Mouse (Mus musculus) embryo, embryonic 11.5 days (tissue): Measurements from ENCODE around the gene Lalba.
"Not testable (repeated sequence)": the region's sequence is repeated elsewhere in the genome, so short reads cannot be mapped to it uniquely, and the experiment has no call there.

ENCODE experiments used
- DNase-seq: peaks from one replicate; pipeline ENCODE4 v3.0.0-alpha.2; 2012; ENCODE audit warnings: low read depth, low spot score

The Lalba gene

DNA sequence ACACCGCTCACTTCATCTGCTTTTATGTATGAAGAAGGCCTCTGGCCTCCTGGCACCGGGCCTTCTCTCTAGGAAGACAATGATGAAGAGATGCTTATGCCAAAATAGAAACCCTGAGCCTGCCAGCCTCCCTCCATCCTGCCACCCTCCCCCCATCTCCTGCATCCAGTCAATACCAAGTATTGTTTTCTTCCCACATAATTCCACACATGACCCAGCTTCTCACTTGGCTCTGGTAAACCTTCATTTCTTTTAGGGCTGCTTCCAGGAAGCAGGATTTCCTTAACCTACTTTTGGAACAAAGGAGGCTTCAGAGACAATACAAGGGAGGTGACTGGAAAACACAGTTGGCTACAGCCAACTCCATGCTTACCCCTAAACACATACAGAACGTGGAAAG is at the start of gene Lalba:
Gene Lalba, minus strand, starts transcription at position 21 of the 400 bp plus-strand sequence.
- no peak for DNase-seq

DNA sequence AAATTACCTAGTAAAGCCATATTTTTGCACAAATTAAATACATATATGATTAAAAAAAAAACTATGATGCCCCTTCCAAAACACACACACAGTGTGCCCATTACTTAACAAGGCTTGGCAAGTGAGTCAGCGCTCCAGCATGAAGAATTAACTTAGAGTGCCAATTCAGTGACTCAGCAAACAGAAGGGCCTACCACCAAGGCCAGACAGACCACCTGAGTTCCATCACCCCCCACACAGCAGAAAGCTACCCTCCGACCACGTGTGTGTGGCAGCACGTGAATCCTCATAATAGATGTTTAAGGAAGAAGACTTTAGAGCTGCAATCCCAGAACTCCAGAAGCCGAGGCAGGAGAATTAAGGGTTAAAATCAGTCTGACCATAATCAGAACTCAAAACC is 49.8 kb upstream of the Lalba start:
- no peak for DNase-seq

DNA sequence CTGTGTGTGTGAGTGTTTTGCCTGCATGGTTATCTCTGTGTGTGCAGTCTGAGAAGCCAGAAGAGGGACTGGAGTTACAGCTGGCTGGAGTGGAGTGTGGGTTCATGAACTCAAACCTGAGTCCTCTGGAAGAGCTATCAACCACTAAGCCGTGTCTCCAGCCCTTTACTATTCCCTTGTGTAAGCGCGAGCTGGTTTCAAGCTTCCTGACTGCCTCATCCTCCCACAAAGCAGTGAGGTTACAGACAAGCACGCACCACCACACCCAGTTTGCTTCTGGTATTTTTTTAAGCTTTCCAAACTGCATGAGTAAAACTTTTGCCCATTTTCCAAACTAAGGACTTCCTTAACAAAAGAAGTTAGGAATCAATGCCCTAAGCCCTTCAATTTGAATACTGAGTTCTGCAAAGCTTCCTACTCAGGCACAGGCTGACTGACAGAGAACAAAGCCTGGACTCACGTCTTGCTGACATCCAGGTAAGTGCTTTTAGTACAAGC is 45.6 kb upstream of the Lalba start:
- no peak for DNase-seq

DNA sequence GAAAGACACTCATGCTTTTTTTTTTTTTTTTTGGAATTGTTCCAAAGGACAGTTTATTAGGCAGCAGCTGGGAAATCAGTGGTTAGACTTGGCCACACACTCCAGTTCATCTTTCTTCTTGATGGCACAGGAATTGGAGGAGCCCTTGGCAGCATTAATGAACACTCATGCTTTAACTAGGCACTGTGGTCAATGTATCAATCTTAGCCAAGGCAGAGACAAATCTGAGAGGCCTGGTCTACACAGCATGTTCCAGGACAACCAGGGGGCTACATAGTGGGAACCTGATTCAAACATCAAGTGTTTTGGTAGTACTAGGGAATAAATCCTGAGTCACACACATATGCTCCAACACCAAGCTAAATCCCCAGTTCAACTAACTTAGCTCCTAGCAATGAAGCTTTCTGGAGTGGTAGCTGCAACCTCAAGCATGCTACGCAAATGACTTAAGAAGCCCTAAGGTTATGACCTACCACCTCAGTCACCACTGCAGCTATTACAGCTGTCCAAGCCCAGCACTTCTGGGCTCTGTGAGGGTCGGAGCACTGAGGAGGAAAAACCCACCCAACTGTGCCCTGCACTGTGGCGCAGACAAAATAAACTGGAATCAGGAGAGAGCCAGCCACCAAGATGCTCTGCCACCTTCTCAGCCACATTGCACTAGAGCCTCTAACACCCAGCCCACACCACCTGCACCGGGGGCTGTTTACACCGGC is 44.7 kb upstream of the Lalba start:
- no peak for DNase-seq

DNA sequence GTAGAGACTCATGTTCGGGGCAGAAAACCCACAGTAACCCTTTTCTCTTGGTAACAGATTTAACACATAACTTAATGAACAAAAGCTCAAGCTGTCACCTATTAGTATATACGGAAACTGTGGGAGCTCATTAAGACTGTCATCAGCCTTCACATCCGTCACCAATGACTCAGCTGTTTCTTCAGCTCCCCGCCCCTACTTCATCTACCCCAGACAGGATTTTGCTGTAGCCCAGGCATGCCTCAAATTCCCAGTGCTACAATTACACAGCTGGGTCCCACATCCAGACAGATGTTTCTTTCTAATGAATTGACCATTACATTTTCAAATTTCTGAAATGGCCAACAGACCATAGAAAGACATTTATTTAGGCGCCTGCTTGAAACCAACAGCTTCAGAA is 43.5 kb upstream of the Lalba start:
- no peak for DNase-seq

DNA sequence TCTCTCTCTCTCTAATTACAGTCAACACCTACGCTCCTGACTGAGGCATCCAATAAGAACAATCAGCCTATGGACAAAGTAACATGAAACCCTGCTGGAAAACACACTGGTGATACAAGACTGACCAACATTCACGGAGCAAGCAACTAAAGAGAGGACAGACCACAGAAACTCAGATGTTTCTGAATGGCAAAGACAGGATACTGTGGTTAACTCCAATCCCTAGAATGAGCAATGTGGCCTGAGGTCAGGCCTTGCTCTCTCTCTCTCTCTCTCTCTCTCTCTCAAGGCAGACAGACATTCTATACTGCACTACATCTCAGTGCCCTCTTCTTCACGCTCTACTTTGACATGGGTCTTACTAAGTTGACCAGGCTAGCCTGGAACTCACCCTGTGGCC is 38.7 kb upstream of the Lalba start:
- DNase-seq, result no peak

DNA sequence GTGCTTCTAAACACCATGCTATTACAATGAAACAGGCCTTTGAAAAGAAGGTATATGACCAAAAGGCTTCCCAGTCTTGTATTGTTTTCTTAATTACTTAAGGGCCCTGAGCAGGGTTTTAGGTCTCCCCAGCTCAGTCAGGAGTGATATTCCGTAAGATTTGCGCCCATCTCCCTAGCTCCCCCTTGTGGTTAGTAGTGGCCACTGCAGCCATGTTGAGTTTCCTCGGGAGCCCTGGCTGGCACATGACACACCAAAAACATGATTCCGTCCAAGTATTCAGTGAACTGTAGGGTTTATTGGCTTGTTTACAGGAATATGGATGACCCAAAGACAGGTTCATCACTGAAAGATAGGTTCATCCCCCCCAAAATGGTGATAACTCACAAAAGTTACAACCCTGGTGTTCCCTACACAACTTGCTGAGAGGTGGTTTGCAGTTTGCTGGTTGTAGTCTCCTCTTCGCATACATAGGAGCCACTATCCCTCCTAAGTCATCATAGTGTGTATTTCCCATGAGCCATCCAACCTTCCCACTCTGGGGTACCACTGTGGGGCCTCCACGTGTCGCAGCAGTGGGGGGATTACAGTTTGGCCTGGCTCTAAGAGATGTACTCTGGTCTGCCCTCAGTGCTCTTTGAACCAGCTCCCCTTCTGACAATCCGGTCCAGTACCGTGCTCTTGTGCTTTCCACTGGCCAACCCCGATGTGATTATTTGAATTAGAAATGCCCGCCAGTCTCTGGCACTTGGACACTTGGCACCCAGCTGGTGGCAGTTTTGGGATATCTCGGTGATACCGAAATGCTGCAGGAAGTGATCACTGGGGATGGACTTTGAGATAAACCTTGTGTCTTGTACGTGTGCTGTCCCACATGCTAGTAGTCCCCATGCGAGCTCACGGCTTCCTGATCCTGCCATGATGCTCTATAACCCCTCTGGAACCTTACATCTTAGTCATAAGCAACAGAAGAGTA is 35.1 kb upstream of the Lalba start:
- no peak for DNase-seq

DNA sequence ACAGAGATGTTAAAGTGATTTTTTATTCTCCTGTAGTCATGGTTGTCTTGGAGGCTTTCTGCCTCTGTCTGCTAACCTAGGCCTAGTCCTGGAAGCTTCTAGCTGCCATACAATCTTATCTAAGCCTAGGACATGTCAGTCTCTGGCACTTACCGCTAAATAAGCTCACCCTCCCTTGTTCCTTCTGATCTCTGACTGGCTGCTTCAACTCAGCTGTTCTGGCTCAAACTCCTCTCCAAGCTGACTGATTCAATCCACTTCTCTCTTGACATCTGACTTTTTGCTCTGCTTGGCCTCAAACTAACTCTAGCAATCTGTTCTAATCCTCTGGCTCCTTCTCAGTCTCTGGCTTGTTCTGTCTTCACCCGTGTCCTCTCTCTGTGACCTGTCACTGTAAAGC is 32.3 kb upstream of the Lalba start:
- not testable (repeated sequence) for DNase-seq

DNA sequence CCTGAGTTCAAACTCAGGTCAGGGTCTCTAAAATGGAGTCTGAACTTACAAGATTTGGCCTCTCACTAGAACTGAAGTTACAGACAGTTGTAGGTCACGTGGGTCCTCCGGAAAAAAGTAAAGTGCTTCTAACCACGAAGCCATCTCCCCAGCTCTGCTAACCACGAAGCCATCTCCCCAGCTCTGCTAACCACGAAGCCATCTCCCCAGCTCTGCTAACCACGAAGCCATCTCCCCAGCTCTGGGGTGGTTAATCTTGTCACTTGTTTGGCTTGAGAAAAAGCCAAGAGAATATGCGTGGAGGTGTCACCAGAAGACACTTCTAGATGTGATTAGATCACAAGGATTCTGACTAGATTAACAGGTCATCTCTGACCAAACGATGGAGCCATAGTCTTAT is 31.6 kb upstream of the Lalba start:
- DNase-seq, result no peak

DNA sequence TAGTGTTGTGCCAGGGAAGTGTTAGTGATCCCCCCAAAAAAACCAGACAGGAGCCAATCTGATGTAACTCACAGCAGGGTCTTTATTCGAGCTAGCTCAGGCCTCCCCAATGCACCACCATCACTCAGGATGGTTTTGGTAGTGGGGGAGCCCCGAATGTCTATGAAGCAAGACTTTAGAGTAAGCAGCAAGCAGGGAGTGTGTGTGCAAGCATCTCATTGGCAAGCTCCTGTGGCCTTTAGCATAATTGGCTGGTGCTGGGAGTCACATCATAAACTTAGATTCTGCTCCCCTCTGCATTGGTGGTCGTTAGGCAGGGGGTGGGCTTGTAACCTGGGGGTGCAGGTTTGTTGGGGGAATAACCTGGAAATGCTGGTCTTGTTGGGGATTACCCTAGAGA is 31.2 kb upstream of the Lalba start:
- not testable (repeated sequence) for DNase-seq

DNA sequence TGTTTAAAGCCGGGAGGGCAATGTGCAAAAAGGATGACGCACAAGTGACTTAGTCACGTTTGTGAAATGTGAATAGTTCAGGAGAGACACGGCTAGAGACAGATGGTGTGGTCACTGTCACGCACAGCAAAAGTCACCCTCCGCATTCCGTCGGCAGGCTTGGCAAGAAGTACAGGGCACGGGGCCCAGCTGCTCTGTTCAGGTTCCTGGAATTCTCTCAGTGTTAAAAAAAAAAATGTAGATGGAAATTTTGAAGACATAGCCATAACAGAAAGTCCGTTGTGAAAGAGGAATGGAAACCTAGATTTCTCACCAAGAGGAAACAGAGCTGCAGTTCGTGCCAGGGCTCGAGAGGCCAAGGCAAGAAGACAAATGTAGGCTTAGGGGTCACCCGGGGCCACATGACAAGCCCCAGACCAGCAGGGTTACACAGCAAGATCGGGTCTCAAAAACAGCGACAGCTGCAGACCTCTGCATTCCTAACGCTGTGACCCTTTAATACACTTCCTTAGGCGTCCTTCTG is 30.3 kb upstream of the Lalba start:
- no peak for DNase-seq

DNA sequence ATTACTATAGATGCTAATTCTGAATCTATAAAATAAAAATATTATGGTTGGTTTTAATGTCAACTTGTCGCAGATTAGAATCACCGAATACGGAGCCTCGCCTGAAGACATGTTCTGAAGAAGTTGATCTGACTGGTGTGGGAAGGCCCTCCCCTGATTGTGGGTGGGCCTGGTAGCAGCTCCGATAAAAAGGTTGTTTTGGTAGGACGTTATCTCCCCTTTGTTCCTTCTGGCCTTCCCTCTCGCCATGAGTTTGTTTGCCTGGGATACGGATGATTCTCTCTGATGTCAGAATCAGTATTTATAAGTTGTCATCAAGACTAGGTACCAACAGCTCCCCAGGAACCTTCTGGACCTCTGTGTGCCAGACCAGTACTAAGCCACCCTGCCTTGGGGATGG is 29.7 kb upstream of the Lalba start:
- DNase-seq, result no peak

DNA sequence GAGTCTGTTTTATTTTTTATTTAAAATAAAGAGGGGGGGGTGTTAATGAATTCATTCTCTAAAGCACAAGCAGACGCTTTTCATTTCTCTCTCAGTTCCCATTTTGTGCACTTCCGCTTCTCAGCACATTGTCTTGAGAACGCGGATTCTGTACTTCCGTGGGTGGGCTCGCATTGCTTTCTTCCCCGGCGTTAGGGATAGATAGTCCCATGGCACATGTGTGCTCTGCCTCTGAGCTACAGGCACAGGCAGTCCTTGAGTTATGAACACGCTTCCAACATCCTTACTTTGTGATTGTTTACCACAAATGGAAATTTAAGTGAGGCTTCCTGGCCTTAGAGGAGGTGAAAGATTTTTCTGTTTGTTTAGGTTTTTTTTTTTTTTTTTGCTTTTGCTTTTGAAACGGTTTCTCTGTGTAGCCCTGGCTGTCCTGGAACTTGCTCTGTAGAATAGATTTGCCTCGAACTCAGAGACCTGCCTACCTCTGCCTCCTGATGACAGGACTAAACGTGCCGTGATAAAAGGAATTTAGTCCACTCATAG is 28.9 kb upstream of the Lalba start:
- no peak for DNase-seq

DNA sequence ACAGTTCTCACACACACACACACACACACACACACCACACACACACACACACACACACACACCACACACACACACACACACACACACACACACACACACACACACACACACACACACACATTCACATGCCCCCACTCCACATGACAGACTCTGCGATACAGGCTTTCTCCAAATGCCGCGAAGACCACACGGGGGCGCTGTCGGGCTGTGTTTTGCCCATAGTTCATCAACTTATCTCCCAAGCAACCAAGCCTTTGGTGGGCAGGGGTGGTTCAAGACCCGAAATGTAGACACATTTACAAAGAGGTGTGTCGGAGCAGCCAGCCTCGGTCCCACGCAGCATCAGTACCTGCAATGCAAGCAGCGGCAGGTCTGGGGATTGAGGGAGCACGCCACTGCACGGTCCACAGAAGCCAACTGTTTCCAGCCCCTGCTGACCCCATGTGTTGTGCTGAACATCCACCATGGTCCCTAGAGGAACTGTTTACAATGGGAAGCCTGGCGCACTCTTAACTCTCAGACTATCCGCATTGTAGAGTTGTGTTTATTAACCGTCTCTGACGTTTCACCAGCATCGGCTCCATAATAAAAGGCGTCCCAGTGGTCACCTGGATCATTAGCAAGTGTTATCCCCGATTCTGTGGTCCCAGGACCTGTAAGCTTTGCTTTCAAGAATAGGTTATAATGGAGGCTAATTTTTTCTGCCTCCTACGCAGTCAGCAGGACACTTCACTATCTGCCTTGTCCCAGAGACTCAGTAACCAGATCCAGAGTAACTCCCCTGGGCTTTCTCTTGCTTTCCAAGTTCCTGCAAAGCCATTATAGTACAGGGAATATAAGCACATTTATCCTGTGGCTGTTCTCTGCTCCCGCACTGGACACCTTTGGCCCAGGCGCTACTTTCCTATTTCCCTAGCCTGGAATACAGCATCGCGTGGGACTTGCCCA is 28.2 kb upstream of the Lalba start:
- peak; percentile 54 for DNase-seq

DNA sequence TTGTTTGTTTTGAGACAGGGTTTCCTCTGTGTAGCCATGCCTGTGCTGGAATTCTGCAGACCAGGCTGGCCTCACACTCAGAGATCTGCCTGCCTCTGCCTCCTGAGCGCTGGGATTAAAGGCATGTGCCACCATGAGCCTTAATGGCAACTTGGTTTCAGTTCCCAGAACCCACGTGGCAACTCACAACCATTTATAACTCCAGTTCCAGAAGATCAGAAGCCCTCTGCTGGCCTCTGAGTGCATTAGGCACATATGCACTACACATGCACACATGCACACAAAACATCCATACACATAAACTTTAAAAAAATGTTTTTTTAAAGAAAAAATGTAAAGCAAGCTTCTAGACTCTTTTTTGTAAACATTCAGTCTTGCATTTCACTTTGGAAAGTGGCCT is 26.9 kb upstream of the Lalba start:
- DNase-seq, result no peak

DNA sequence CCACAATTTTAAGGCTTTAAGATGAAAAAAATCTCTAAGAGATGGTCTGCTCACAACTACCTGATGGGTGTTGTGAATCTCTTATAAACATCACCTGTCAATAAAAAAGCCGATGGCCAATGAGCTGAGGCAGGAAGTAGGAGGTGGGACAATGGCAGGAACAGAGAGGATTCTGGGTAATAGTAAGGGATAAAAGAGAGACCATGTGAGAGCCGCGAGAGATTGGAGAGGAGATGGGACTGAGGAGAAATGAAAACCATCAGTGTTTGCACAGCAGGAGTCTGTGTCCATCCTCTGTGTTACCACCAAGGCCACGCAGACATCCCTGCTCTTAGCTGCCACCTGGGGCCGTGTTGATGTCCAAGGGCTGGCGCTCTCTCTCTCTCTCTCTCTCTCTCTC is 24.8 kb upstream of the Lalba start:
- DNase-seq, result no peak

DNA sequence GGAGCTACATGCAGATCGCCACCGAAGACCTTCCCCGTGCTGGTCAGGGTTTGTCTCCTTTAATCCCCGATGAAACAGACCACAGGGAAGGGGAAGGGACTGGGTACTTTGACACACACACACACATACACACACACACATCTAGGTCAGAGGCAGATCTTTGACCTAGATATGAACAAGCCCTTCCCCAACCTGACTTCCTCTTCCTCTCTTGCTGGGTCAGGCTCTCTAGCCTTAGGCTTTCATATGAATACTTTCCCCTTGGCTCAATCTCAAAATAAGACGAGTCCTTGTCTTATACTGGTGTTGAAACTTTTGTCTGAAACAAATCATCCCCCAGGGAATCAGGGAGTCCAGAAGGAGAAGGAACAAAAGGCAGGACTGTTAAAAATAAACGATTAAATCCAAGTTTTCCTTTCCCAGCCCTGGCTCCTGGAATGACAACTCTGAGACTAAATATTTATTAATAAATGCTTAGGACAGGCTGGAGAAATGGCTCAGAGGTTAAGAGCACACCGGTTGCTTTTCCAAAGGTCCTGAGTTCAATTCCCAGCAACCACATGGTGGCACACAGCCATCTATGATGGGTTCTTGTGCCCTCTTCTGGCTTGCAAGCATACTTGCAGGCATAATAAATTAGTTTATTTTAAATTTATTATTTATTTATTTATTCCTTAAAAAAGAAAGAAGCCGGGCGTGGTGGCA is 23.9 kb upstream of the Lalba start:
- no peak for DNase-seq

DNA sequence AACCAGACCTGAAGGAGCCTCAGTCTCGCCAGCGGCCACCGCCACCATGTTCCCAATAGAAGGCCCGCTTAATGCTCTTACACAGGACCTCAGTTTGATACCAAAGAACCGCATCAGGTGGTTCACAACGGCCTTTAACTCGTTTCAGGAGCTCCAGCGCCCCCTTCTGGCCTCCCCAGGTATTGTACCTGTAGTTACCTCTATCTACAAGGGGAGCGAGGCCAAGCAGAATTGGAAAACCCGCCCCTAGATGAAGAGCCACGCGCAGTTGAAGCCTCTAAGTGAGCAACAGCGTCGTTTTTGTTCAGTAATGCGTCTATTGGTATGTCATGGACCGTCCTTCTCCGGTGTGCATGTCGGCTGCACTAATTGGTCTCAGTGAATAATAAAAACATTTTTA is 22.0 kb upstream of the Lalba start:
- peak; percentile 51 for DNase-seq

DNA sequence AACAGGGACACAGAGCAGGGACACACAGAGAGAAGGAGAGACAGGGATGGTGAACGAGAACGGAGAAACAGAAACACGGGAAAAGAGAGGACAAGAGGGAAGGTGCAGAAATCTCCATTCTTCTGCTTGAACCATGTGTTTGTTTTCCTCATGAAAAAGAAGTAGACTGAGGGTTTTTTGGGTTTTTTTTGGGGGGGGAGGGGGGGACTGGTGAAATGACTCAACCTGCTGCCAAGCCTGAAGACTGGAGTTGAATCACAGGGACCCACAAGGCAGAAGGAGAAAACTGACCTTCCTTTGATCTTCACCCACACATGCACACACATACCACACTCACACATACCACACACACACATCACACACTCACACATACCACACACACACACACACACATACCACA is 20.8 kb upstream of the Lalba start:
- DNase-seq, result no peak

DNA sequence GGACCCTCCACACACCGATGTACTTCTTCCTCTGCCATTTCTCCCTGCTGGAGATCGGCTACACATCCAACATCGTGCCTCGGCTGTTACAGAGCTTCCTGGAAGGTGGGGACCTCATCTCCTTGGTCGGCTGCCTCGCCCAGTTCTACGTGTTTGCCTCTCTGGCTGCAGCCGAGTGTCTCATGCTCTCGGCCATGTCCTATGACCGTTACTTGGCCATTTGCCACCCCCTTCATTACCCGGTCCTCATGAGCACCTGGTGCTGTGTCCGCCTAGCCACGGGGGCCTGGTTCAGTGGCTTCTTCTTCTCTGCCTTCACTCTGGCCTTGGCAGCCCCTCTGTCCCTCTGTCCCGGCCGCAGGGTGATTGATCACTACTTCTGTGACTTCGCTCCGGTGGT is 15.1 kb upstream of the Lalba start:
- DNase-seq, result no peak
